Mouse (Mus musculus): Measurements from ENCODE around the gene Tmprss3. TPM values are rescaled to one million over a fixed set of nuclear protein-coding genes. Genes with fewer than 3 reads are reported as not detected.

The Tmprss3 gene
- polyA plus RNA-seq (2017; shearing (Covaris generic)), result 1 to 10 TPM; 1.3 to 5.3 (median 4.6) TPM

- ATAC-seq, result no peak
These were observed at the start of gene Tmprss3 for GRCm38 (mm10) chr17:31198877-31199276. Gene Tmprss3, minus strand, starts transcription at chr17:31198977.

DNA sequence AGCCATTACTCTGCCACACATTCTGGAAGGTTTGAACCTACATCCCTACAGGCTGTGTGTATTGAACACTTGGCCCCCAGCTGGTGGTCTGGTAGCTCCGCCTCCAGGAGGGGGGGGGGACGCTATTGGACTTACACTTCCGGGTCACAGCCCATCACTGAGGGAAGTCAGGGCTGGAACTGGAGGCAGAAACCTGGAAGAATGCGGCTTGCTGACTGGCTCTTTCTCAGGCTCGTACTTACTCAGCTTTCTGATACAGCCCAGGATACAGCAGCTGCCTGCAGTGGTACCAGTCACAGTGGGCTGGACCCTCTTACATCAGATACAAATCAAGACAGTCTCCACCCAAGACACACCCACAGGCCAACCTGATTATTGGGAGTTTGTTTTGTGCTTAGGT is 48.4 kb upstream of the Tmprss3 start:
- ATAC-seq, result no peak

- no peak for ATAC-seq
These were observed 46.5 kb upstream of the Tmprss3 start for GRCm38 (mm10) chr17:31245321-31245720.

GRCm38 (mm10) chr17:31242764-31243163 is 44.0 kb upstream of the Tmprss3 start:
- ATAC-seq, result peak; percentile 32

- no peak for ATAC-seq
These were observed 42.4 kb upstream of the Tmprss3 start for GRCm38 (mm10) chr17:31241156-31241555.

GRCm38 (mm10) chr17:31238234-31239020 is 39.6 kb upstream of the Tmprss3 start:
- no peak for ATAC-seq

GRCm38 (mm10) chr17:31235915-31236314 is 37.1 kb upstream of the Tmprss3 start:
- no peak for ATAC-seq

DNA sequence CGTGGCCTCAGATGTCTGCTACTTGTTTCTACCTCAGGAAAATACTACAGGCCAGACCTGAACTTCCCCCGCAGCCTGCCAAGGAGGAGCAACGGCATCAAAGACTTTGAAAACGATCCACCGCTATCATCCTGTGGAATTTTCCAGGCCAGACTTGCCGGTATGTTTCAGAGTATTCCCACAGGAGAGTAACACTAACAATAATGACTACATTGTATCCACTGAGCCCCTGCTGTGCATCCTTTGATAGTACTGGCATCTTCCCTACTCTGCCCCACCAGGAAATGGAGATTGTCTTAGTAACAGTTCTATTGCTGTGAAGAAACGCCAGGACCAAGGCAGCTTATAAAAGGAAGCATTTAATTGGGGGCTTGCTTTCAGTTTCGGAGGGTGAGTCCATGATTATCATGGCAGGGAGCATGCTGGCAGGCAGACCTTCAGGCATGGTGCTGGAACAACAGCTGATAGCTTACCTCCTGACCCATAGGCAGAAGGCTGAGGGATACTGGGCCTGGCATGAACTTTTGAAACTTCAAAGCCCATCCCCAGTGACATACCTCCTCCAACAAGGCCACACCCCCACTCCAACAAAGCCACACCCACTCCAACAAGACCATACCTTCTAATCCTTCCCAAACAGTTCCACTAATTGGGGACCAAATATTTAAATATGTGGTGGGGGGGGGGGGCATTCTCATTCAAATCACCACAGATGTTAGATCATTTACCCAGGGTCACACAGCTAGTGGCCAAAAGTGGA is 33.7 kb upstream of the Tmprss3 start:
- no peak for ATAC-seq

DNA sequence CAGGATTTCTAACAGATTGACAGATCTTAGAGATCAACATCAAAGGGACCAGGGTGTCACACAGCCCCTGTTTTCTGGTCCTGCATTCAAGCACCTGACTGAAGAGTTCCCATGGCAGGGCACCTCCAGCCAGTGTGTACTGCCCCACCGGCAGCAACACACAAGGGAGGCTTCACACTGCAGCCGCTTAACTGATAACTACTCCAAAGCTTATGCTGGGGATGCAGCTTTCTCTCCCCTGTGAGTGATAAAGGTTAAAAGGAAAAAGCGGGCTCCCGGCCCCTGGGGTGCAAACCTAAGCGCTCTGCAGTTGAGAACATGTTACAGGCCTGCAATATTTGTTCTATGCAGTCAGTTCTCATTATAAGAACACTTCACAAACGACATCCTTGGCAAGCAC is 33.0 kb upstream of the Tmprss3 start:
- no peak for ATAC-seq

GRCm38 (mm10) chr17:31226931-31227330 is 28.2 kb upstream of the Tmprss3 start:
- ATAC-seq, result no peak

DNA sequence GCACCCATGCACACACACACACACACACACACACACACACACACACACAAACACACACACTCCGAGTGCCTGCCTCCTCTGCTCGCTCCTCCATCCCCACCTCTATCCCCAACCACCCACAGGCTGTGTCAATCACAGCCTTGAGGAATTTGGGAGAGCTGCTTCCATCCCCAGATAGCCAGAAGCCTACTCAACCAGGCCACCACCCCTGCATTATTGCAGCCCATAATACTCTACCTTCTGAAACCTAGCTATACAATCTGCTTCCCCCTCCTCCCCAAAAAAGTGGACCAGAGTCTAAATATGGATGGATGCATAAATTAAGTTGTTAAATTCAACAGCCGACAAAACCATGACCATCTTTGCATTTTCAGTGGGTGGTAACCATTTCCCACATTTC is 27.6 kb upstream of the Tmprss3 start:
- no peak for ATAC-seq

DNA sequence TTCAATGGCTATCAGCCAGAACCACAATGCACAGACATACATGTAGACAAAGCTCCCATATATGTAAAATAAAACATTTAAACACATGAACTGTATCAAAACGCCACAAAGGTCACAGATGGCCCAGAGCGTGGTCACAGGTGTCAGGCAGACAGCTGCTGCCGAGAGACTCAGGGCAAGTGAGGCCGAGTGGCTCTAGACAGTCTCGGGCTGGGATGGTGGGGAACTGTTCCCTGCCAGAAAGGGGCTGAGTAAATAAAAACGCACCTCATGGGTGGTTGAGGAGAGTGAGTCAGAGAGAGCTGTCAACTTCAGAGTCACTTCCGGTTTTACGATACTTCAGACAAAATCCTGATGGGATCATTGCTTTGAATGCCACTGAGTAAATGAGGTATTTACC is 25.8 kb upstream of the Tmprss3 start:
- ATAC-seq, result no peak

DNA sequence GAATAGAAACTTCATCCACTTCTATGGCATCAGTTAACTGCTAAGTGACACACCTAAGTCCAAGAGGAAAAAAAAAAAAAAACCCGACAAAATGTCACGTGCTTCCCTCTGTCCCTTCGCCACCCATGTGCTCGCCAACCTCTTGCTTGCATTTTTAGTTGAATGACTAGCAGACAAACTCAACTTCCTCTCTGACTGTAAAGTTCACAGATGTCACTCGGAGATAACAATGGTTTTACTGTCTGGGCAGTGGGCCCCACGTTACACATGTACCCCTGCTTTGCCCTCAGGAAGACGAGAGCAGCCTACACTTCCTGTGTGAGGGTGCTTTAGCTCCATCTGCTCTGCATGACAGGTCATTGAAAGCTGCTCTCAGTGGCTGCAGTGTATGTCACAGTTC is 25.1 kb upstream of the Tmprss3 start:
- ATAC-seq, result peak; percentile 86

GRCm38 (mm10) chr17:31222810-31223310 is 24.1 kb upstream of the Tmprss3 start:
- no peak for ATAC-seq

DNA sequence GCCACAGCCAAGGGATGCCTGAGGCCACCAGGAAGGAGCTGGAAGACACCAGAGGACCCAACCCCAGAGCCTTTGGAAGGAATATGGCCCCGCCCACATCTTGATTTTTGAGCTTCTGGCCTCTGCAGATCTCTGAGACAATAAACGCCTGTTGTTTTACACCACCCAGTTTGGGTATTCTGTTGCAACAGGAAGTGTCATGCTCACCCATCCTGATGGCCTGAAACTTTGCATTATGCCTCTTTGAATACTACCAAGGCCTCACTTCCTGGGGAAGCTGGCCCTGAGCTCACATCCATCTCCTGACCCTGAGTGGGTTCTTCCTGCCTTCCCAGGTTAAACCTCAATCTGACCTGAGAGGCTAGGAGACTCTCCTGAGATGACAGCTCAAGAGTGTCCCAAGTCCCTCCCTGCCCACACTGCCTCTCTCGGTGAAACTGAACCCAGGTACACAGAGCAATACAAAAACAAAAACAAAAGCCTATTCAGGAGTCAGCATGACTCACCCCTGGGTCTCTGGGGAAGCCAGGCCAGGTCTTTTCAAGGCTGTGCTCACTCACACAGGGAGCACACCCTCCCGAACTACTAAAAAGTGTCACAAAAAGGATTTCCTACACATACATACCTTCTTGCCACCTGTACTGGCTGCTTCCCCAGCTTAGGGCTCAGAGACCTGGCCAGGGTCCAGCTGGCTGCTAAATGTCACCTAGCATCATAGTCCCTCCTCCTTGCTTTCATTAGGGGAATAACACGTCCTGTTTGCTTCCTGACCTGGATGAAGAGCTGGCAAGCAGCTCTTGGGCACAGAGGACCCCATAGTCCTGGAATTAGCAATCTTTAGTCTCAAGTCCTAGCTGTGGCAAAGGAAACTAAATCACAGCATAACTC is 17.5 kb upstream of the Tmprss3 start:
- ATAC-seq, result peak; percentile 30

- ATAC-seq, result no peak
These were observed 13.1 kb upstream of the Tmprss3 start for GRCm38 (mm10) chr17:31211881-31212280.

DNA sequence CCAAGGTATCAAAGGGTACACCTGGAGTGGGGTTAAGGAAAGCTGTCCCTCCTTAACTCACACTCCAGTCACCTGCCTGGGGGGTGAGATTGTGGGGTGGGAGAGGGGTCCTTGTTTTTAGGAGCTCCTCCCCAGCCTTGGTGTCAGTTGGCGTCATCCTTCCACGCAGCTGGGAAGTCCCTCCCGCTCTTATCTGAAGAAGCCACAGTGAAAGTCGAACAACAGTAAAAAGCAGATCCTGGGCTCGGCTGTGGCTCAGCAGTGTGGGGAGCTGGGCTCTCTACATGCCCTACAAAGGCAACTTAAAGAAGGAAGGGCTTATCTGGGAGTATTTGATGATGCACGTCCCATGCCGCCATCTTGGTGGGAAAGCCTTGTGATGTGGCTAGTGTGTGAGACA is 11.5 kb upstream of the Tmprss3 start:
- ATAC-seq, result peak; percentile 30

- ATAC-seq, result no peak
These were observed 10.7 kb upstream of the Tmprss3 start for GRCm38 (mm10) chr17:31209376-31209930.

GRCm38 (mm10) chr17:31208654-31209053 is 9.9 kb upstream of the Tmprss3 start:
- no peak for ATAC-seq

GRCm38 (mm10) chr17:31207771-31208334 is 9.1 kb upstream of the Tmprss3 start, which contains the start of gene Ubash3a:
Gene Ubash3a, plus strand, starts transcription at chr17:31207873.
- ATAC-seq, result peak; percentile 69

DNA sequence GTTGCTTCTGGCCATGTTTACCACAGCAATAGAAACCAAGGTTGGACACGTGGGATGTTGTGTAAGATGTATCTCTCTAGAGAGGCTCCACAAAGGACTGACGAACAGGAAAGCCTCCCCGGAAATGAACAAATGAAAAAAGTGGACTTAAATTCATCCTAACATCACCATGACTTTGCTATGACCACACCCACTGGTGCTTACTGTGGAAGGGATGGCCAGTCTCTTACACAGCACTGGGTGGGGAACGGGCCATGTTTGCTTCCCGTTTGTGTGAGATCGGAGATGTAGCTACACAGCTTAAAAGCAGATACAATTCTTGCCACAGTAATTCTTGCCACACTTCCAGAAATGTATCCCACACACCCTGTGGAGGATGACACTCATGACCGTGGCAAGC is 2.5 kb downstream of the Tmprss3 start:
- no peak for ATAC-seq

DNA sequence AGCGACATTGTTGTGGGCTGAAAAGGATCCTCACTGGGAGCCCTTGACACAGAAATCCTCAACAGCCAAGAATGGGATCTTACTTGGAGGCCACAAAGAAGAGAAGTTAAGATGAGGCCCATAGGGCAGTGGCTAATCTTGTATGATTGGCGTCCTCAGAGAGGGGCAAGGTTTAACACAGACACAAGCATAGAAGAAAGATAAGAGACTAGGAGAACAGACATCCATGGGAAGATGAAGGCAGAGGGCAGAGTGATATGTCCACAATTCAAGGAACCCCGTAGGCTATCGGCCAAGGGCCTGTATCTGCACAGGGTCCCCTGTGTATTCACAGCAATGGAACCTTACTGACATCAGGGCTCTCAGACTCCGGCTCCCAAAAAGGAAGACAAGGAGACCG is 3.6 kb downstream of the Tmprss3 start:
- no peak for ATAC-seq
